Mouse (Mus musculus) spleen, postnatal 0 days (tissue): Measurements from ENCODE around the gene Gm17677. TPM values are rescaled to one million over a fixed set of nuclear protein-coding genes. Genes with fewer than 3 reads are reported as not detected.

Source experiments
- polyA plus RNA-seq: library from polyadenylated mRNA; unstranded; fragments of >200 nt; fragmentation: Nextera tagmentation; extraction: Ambion mirVana; gene quantifications from 2 replicates; pipeline ENCODE4 v1.2.1, GENCODE M21; 2015

Gm17677 gene
- polyA plus RNA-seq, result not detected in 2 replicates

DNA sequence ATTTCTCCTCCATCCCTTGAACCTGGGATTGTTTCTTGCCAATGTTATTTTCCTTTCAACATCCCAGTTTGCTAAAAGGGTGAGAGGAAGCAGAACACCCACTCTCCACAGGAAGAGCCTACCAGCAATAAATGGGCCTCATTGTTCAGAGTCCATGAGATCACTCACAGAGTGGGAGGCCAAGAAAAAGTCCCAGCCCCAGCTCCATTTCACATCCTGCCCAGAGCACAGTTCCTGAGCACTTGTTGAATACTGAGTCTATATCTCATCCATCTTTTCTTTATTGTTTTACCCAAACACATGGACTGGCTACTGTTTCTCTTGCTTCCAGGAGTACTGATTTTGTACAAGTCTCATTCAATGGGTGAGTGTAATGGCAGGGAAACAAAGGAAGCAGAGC, at the start of gene Gm17677:
TSS of gene Gm17677 (plus strand) at position 301 of the 400 bp plus-strand sequence.

GRCm38 (mm10) chr9:35778009-35778408, 37.2 kb downstream of the Gm17677 start, which contains the start of gene Gm17727:
Gm17727 (minus strand) TSS chr9:35778109.

GRCm38 (mm10) chr9:35790001-35790400, 49.2 kb downstream of the Gm17677 start, which contains the start of the genes Gm27235 and D730048I06Rik:
Gm27235 (minus strand) TSS chr9:35790101.
D730048I06Rik (minus strand) TSS chr9:35790112.

Other genes starting within 250 kb of the Gm17677 start
- gene Gm1113, start 222.8 kb upstream of the Gm17677 start, polyA plus RNA-seq, result not detected in 2 replicates
- 0.11 and 0.13 TPM in 2 replicates for gene Ddx25, start 182.5 kb upstream of the Gm17677 start, polyA plus RNA-seq
- gene Pus3, start 182.5 kb upstream of the Gm17677 start, polyA plus RNA-seq, result 8.9 and 9.5 TPM in 2 replicates
- gene Pate2, start 170.8 kb upstream of the Gm17677 start, polyA plus RNA-seq, result 0.23 and 0.51 TPM in 2 replicates
- 9.1 and 9.9 TPM in 2 replicates for gene Hyls1, start 170.7 kb upstream of the Gm17677 start, polyA plus RNA-seq
- gene Pate4, start 129.1 kb upstream of the Gm17677 start, polyA plus RNA-seq, result not detected in 2 replicates
- gene Pate3, start 92.8 kb upstream of the Gm17677 start, polyA plus RNA-seq, result not detected in 2 replicates
- gene Pate1, start 53.7 kb upstream of the Gm17677 start, polyA plus RNA-seq, result not detected in 2 replicates
- gene Gm17727, start 37.1 kb downstream of the Gm17677 start, polyA plus RNA-seq, result not detected in 2 replicates
- not detected in 2 replicates for gene Gm27235, start 49.1 kb downstream of the Gm17677 start, polyA plus RNA-seq
- not detected in 2 replicates for gene D730048I06Rik, start 49.1 kb downstream of the Gm17677 start, polyA plus RNA-seq
- not detected in 2 replicates for gene 9230110F15Rik, start 103.1 kb downstream of the Gm17677 start, polyA plus RNA-seq
- gene 9230113P08Rik, start 167.4 kb downstream of the Gm17677 start, polyA plus RNA-seq, result not detected in 2 replicates